Mouse (Mus musculus) G1E (cell line): ENCODE measurements around the gene Snx30.

Source experiments
- CTCF ChIP-seq: IDR thresholded peaks from 2 replicates; pipeline ENCODE4 v1.5.1; 2012; ENCODE audit warnings: low read depth, low read length, inconsistent platforms, mixed read lengths
- GATA1 ChIP-seq: IDR thresholded peaks from 2 replicates; pipeline ENCODE4 v1.6.1; 2012; ENCODE audit warnings: borderline replicate concordance, low read length, inconsistent platforms, mixed read lengths
- GATA2 ChIP-seq: IDR thresholded peaks from 2 replicates; pipeline ENCODE4 v1.6.1; 2012; ENCODE audit warnings: low read depth, low read length, inconsistent platforms, borderline replicate concordance
- POLR2AphosphoS5 ChIP-seq: IDR thresholded peaks from 2 replicates; pipeline ENCODE4 v1.6.1; 2012; ENCODE audit warnings: low read depth, low read length, inconsistent platforms; ENCODE audit not compliant: insufficient replicate concordance
- TAL1 ChIP-seq: conservative IDR thresholded peaks from 2 replicates; pipeline ENCODE4 v1.6.1; 2012; ENCODE audit warnings: low read depth, low read length, inconsistent platforms, mixed read lengths

GRCm38 (mm10) chr4:59869488-59870057 lies 63.9 kb downstream of the Snx30 start:
- TF ChIP-seq CTCF = no peak
- TF ChIP-seq TAL1 = no peak
- no peak for TF ChIP-seq GATA1
- no peak for TF ChIP-seq POLR2AphosphoS5
- no peak for TF ChIP-seq GATA2
